Mouse (Mus musculus) forebrain, embryonic 10.5 days (tissue): ENCODE measurements at regions not wholly inside any gene's neighbourhood (a gene's known extent, or its start where the extent isn't known, plus 50 kb on each side); places are given as distances from the start of the nearest gene placed in this dataset.
"Not testable (repeated sequence)": the region's sequence is repeated elsewhere in the genome, so short reads cannot be mapped to it uniquely, and the experiment has no call there.

Experiments
- DNase-seq: peaks from one replicate; pipeline ENCODE4 v3.0.0-alpha.2; 2017; ENCODE audit warnings: low spot score; ENCODE audit errors: extremely low spot score
- H3K27ac ChIP-seq: fragments of 300-500 bp; sonication (generic); 2 replicates; pipeline ENCODE4 v1.5.1; 2016; ENCODE audit warnings: mild to moderate bottlenecking
- H3K27me3 ChIP-seq: fragments of 300-500 bp; sonication (generic); 2 replicates; pipeline ENCODE4 v1.6.1; 2016; ENCODE audit warnings: mild to moderate bottlenecking; ENCODE audit not compliant: poor library complexity, severe bottlenecking
- H3K36me3 ChIP-seq: fragments of 300-500 bp; sonication (generic); replicated peaks from 2 replicates; pipeline ENCODE4 v1.6.1; 2016; ENCODE audit warnings: mild to moderate bottlenecking, moderate library complexity
- H3K4me1 ChIP-seq: fragments of 300-500 bp; sonication (generic); 2 replicates; pipeline ENCODE4 v1.6.1; 2016
- H3K4me3 ChIP-seq: fragments of 300-500 bp; sonication (generic); 2 replicates; pipeline ENCODE4 v1.5.1; 2016; ENCODE audit warnings: mild to moderate bottlenecking, moderate library complexity
- H3K9me3 ChIP-seq: fragments of 300-500 bp; sonication (generic); 2 replicates; pipeline ENCODE4 v1.6.1; 2016; ENCODE audit warnings: mild to moderate bottlenecking, moderate library complexity
- WGBS: fragments of 180-500 bp; shearing (Covaris S2); methylation state at CpG from one replicate; pipeline ENCODE4 v1.1.7; 2016; 5-methylcytosine and 5-hydroxymethylcytosine counted together

DNA sequence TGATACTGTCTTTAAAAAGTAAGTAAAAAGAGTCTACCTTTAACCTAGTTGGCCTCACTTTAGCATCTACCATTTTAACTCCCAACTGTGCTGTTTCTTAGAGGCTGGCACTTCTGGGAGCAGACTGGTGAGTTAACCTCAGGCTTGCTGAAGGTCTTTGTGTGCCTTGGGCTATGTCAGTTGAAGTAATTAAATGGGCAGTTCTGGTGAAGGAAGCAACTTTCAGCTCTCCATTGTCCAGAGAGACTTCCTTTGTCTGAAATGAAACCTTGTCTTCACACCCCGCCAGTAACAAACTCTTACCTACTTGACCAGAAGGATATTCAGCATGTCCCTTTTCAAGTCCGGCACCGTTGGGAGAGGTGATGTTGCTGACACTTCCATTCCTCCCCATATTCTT is 55.5 kb downstream of the Zfp281 start:
- 79% methylated on average over 3 of the region's 3 CpGs for WGBS
- H3K4me1 ChIP-seq, result peaks cover 12% of the 10 kb centered on the region

DNA sequence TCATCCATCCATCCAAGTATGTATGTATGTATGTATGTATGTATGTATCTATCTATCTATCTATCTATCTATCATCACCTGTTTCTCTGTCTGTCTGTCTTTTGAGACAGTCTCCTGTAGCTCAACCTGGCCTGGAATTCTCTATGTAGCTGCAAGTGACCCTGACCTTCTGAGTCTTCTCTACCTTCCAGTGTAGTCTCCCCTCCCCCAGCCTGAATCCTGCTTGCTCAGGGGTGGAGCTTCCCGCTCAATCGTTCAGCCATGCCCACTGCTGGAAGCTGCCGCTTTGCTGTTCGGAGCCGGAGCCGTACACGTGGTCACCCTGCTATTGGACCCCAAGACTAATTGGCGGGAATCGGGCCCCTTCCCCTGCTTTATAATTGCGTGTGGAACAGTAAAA is 57.6 kb downstream of the Zfp281 start:
- not testable (repeated sequence) for DNase-seq, H3K36me3 ChIP-seq, H3K27ac ChIP-seq, H3K27me3 ChIP-seq, H3K4me3 ChIP-seq, H3K9me3 ChIP-seq, H3K4me1 ChIP-seq
- WGBS, result 79% methylated on average over 10 of the region's 10 CpGs

More for the DNA sequence above, 55.5 kb downstream of the Zfp281 start:
- Histone ChIP-seq H3K9me3 (no peaks in the 10 kb centered on the region), H3K36me3 (no peaks in the 10 kb centered on the region), H3K4me3 (no peak overlapping the region), H3K27ac (no peak overlapping the region), H3K27me3 (peaks cover 9% of the 10 kb centered on the region; the same call in 1 of the 2 replicates)
- no peak for DNase-seq

DNA sequence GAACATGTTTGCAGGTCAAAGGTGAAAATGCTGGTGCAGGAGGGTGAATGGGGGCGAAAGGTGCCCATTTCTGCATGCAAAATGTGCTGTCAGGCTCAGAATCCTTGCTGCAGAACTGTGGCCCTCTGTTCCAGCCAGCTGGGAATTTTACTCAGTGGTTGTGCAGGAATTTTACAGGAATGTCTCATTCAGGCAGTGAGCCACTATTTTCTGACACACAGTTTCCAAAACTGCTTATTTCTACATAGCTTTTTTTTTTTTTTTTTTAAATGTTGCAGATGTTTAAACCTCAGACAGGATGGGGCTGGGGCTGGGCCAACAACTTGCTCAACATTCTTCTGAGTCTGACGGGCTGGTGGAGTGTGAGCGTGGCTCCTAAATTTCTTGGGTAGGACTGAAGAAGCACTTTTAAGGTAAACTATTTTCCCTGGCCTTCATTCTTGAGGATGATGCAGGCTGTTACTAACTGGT is 58.4 kb downstream of the Zfp281 start:
- 82% methylated on average over 3 of the region's 3 CpGs for WGBS
- Histone ChIP-seq H3K27ac (no peak overlapping the region), H3K4me3 (no peak overlapping the region), H3K9me3 (no peaks in the 10 kb centered on the region), H3K36me3 (no peaks in the 10 kb centered on the region), H3K4me1 (0 out of 2 replicates have a peak, but pooled peaks cover 9% of the 10 kb centered on the region), H3K27me3 (no peaks in the 10 kb centered on the region)
- DNase-seq, result no peak

DNA sequence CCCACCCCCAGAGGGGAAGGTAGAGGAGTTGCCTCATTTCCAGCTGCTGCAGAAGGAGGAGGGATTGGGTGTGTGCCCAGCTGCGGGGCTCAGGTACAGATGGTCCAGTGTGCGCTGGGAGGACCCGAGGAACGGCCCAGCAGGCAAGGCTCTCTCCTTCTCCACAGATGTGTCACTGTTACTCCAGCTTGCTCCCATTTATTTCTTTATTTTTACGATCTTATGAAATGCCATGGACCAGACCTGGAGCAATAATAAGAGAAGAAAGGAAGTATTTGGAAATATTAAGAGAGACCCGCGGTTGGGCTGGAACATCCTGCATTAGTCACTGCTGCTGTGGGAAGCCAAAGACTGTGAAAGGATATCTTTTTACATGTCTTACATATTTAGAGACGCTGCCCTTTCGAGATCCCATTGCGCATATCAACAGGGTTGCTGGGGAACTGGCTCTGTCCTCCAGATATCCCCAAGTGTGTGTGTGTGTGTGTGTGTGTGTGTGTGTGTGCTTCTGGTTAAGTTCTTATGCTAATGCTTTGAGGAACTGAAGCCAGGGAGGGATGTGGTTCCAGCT is 58.9 kb downstream of the Zfp281 start:
- Histone ChIP-seq H3K36me3 (no peaks in the 10 kb centered on the region), H3K4me1 (0 out of 2 replicates have a peak, but pooled peaks cover 9% of the 10 kb centered on the region), H3K27ac (no peak overlapping the region), H3K4me3 (no peak overlapping the region), H3K9me3 (no peaks in the 10 kb centered on the region), H3K27me3 (no peaks in the 10 kb centered on the region)
- no peak for DNase-seq
- WGBS, result 78% methylated on average over 10 of the region's 10 CpGs

DNA sequence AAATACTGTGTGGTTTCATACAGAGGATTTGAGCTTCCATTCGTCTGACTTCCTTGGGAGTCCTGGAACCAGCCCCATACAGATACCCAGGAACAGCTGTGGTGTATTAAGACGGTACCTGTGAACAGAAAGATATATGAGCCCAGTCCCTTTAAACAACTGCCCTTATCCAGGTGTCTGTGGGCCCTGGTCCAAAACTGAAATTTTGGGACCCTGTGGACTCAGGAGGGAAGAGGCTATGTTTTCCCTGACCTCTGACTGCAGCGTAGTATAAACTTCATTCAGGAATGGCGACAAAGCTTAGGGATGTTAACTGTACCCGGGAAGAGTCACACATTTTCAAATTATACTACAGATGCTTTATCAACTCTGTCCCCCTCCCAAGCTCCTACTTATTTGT is 59.8 kb downstream of the Zfp281 start:
- Histone ChIP-seq H3K27ac (no peak overlapping the region), H3K36me3 (no peaks in the 10 kb centered on the region), H3K9me3 (no peaks in the 10 kb centered on the region), H3K4me1 (0 out of 2 replicates have a peak, but pooled peaks cover 9% of the 10 kb centered on the region), H3K27me3 (no peaks in the 10 kb centered on the region), H3K4me3 (no peak overlapping the region)
- DNase-seq, result no peak
- WGBS, result 89% methylated on average over 5 of the region's 5 CpGs

DNA sequence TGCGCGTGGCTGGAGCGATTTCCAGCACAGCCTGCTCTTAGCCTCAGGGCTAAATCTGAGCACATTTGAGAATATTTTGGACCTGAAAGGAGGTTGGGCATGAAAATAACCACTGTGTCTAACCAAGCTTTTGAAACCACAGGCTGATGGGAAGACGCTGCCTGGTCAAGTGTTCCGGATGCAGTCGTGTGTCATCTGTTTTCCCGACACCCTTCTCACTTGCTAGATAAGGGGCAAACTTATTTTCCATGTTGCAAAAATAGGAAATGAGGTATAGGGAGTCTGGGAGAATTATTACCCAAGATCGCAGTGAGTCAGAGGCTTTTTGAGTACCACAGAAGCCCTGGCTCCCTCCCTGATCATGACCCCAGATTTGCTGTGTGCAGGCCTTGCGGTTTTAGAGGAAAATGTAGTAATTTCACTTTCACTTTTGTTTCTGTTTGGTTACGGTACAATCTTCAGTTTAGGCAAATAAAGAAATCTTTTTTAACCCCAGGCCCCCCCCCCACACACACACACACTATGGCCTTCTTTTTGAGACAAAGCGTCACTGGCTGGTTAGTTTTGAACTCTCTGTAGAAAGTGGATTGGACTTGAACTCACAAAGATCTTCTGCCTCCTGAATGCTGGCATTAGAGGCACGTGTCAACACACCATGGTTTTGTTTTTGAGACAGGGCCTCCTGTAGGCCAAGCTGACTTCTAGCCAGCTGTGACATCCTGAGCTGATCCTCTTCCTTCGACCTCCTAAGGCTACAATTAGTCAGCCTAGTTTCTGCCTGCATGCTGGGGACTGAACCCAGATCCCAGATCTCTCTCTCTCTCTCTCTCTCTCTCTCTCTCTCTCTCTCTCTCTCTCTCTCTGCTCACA is 60.7 kb downstream of the Zfp281 start:
- H3K27ac ChIP-seq, result no peak overlapping the region
- no peaks in the 10 kb centered on the region for H3K36me3 ChIP-seq
- no peaks in the 10 kb centered on the region for H3K9me3 ChIP-seq
- H3K4me3 ChIP-seq, result no peak overlapping the region
- no peaks in the 10 kb centered on the region for H3K27me3 ChIP-seq
- WGBS, result 76% methylated on average over 13 of the region's 13 CpGs
- no peak for DNase-seq
- H3K4me1 ChIP-seq, result 0 out of 2 replicates have a peak, but pooled peaks cover 9% of the 10 kb centered on the region

DNA sequence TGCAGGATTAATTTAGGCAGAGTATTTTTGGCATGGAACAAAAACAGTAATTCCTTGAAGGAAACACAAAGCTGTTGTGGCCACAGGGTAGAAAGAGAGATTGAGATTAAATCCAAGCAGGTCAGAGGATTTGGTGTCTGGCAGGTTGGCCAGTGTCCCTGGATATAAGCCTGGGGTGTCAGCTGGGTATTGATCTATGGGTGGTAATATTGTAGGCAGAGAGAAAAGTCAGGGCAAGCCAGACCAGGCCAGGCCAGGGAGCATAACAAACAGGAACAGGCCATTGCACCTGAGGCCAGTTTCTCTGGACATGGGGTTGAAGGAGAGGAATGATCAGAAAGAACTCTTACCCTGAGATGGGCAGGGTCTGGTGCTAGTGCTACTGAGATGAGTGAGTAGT is 61.8 kb downstream of the Zfp281 start:
- DNase-seq, result no peak
- Histone ChIP-seq H3K27ac (no peak overlapping the region), H3K27me3 (no peaks in the 10 kb centered on the region), H3K4me1 (0 out of 2 replicates have a peak, but pooled peaks cover 9% of the 10 kb centered on the region), H3K36me3 (no peaks in the 10 kb centered on the region), H3K9me3 (no peaks in the 10 kb centered on the region), H3K4me3 (no peak overlapping the region)

DNA sequence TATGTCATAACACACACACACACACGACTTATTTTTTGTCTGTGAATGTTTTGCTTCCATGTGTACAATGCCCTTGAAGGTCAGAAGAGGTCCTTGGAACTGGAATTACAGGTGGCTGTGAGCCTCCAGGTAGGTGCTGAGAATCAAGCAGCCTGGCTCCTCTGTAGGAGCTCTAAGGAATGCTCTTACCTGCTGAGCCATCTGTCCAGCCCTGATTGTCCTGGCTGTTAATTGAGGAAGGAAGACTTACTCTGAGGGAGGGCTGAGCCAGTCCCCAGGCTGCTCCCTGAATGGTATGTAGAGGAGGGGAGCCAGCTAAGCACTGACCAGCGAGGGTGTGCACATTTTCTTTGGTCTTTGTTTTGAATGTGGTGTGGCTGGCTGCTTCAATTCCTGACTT is 65.4 kb downstream of the Zfp281 start:
- Histone ChIP-seq H3K4me1 (0 out of 2 replicates have a peak, but pooled peaks cover 4% of the 10 kb centered on the region), H3K4me3 (no peak overlapping the region), H3K9me3 (no peaks in the 10 kb centered on the region), H3K27ac (no peak overlapping the region), H3K36me3 (no peaks in the 10 kb centered on the region), H3K27me3 (no peaks in the 10 kb centered on the region)
- DNase-seq, result no peak
- 22% methylated on average over 2 of the region's 2 CpGs for WGBS

DNA sequence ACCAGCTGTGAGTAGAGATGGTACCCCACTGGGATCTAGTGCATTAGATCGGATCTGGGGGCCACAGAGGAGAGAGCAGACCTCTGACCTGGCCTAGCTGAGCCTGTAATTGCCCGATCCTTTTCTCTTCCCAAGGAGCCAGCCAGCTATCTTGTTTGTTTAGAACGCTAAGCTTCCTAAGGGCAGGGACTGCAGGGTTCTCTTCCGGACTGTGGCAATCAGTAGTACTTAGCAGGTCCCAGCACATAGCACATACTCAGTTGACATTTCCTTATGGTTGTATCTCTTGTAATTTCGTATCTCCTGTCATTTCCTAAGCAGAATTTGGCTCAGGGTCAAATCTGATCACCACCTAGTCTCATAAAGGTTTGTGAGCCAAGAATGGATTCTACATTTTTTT is 68.7 kb downstream of the Zfp281 start:
- Histone ChIP-seq H3K27ac (no peak overlapping the region), H3K4me1 (peaks cover 20% of the 10 kb centered on the region), H3K36me3 (no peaks in the 10 kb centered on the region), H3K27me3 (peaks cover 4% of the 10 kb centered on the region; the same call in 1 of the 2 replicates), H3K4me3 (no peak overlapping the region), H3K9me3 (no peaks in the 10 kb centered on the region)
- 31% methylated on average over 5 of the region's 5 CpGs for WGBS
- no peak for DNase-seq

DNA sequence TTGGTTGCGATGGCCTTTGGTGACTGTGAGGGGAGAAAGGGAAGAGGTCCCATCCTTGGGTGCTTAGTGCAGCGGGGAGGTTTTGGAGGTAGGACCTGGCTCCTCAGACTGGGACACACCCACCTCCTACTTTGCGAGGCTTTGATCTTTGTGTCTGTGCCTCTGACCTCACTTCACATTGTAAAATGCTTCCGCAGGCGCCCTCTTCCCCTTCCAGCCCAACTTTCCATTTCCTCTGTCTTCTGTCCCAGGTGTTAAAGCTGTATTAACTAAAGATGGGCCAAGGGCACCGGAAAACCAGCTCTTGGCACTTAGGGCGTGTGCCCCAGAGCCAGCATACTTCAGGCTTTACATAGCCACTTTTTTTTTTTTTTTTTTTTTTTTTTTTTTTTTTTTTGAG is 70.3 kb downstream of the Zfp281 start:
- Histone ChIP-seq H3K4me1 (peaks cover 27% of the 10 kb centered on the region), H3K27ac (no peak overlapping the region), H3K9me3 (no peaks in the 10 kb centered on the region), H3K27me3 (peaks cover 4% of the 10 kb centered on the region; the same call in 1 of the 2 replicates), H3K36me3 (no peaks in the 10 kb centered on the region), H3K4me3 (no peak overlapping the region)
- 57% methylated on average over 7 of the region's 7 CpGs for whole genome bisulfite sequencing
- DNase-seq, result no peak

DNA sequence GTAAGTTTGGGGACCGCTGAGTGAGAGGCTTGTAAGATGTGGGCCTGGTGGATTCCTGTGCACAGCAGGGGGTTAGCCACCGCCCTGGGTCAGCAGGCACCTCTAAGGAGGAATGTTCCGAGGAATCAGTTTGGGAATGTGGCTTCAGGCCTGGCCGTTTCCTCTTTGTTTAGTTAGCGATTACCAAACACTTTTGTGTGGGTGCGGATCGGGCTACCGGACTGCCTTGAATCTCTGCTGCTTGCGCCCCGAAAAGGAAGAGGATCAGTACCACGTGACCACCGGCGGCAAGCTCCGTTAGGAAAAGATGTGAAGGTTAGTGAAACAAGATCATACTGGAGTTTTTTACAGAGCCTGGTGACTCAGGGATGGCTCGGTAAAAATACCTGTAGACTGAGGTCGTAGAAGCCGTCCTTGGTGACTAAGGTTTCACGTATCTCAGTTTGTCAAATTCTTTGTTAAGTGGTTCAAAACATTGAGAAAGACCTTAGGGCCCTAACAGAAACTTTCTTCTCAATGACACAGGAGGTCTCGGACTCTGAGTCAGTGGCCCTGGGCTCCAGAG is 71.5 kb downstream of the Zfp281 start:
- Histone ChIP-seq H3K9me3 (no peaks in the 10 kb centered on the region), H3K4me3 (peak overlapping the region; percentile 46), H3K4me1 (peaks cover 27% of the 10 kb centered on the region), H3K27ac (peak overlapping the region; percentile 57), H3K27me3 (peaks cover 4% of the 10 kb centered on the region; the same call in 1 of the 2 replicates), H3K36me3 (no peaks in the 10 kb centered on the region)
- no peak for DNase-seq
- 8% methylated on average over 19 of the region's 19 CpGs for WGBS

DNA sequence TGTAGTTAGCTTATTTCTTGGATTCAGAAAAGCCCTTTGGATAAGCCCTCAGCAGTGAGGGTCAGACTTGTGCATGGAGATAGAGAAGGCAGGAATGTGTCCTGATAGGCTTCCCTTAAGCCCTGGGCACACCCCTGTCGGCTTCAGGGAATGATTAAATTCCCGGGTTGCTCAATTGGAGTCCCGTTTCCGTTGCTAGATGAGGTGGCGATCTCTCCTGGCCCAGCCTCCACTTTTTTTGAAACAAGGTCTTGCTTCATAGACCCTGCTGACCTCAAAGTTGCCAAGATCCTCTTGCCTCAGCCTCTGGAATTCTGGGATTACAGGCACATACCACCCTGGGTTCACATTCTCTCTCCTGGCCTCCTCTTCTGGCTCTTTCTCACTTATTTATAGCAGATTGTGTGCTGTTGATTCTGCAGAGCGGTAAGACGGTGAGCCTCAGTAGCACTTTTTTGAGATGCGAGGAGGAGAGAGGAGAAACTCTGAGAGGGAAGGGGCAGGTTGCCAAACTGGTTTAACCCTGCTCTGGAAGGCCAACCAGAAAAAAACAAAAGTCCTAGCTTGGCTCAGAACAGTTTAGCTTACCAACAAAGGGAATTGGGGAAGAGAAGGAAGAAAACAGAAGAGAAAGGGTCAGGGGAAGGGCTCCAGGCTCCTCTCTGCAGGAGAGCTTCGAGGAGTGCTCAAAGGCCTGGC is 73.9 kb downstream of the Zfp281 start:
- Histone ChIP-seq H3K9me3 (no peaks in the 10 kb centered on the region), H3K27ac (peak overlapping the region; percentile 44; the same call in 1 of the 2 replicates), H3K4me3 (no peak overlapping the region), H3K27me3 (peaks cover 4% of the 10 kb centered on the region; the same call in 1 of the 2 replicates), H3K4me1 (peaks cover 23% of the 10 kb centered on the region), H3K36me3 (no peaks in the 10 kb centered on the region)
- 20% methylated on average over 9 of the region's 9 CpGs for WGBS
- DNase-seq, result no peak
